Mouse (Mus musculus) embryonic facial prominence, embryonic 10.5 days (tissue): ENCODE data around the gene Gng7. TPM values are rescaled to one million over a fixed set of nuclear protein-coding genes. Genes with fewer than 3 reads are reported as not detected.
A peak's percentile ranks its signal among the peaks of the same experiment; 100 is the strongest.

Experiments
- DNase-seq: peaks from one replicate; pipeline ENCODE4 v3.0.0-alpha.2; 2017; ENCODE audit warnings: low spot score
- H3K27ac ChIP-seq: fragments of 300-500 bp; sonication (generic); replicated peaks from 2 replicates; pipeline ENCODE4 v1.5.1; 2016; ENCODE audit warnings: mild to moderate bottlenecking
- H3K27me3 ChIP-seq: fragments of 300-500 bp; sonication (generic); replicated peaks from 2 replicates; pipeline ENCODE4 v1.6.1; 2016; ENCODE audit warnings: low read depth, mild to moderate bottlenecking; ENCODE audit not compliant: poor library complexity, severe bottlenecking
- H3K36me3 ChIP-seq: fragments of 300-500 bp; sonication (generic); replicated peaks from 2 replicates; pipeline ENCODE4 v1.6.1; 2016; ENCODE audit warnings: mild to moderate bottlenecking, moderate library complexity
- H3K4me1 ChIP-seq: fragments of 300-500 bp; sonication (generic); 2 replicates; pipeline ENCODE4 v1.6.1; 2016
- H3K4me3 ChIP-seq: fragments of 300-500 bp; sonication (generic); 2 replicates; pipeline ENCODE4 v1.5.1; 2016; ENCODE audit warnings: mild to moderate bottlenecking, moderate library complexity
- H3K9me3 ChIP-seq: fragments of 300-500 bp; sonication (generic); 2 replicates; pipeline ENCODE4 v1.6.1; 2016; ENCODE audit warnings: mild to moderate bottlenecking
- WGBS: fragments of 180-500 bp; shearing (Covaris S2); methylation state at CpG from one replicate; pipeline ENCODE4 v1.1.7; 2016; 5-methylcytosine and 5-hydroxymethylcytosine counted together
- polyA plus RNA-seq: library from polyadenylated mRNA; unstranded; fragments of >200 nt; fragmentation: Nextera tagmentation; extraction: Ambion mirVana; gene quantifications from 2 replicates; pipeline ENCODE4 v1.2.1, GENCODE M21; 2016

Gng7 gene
- polyA plus RNA-seq, 1 experiment from 2014 or later: 6.7 TPM

DNA sequence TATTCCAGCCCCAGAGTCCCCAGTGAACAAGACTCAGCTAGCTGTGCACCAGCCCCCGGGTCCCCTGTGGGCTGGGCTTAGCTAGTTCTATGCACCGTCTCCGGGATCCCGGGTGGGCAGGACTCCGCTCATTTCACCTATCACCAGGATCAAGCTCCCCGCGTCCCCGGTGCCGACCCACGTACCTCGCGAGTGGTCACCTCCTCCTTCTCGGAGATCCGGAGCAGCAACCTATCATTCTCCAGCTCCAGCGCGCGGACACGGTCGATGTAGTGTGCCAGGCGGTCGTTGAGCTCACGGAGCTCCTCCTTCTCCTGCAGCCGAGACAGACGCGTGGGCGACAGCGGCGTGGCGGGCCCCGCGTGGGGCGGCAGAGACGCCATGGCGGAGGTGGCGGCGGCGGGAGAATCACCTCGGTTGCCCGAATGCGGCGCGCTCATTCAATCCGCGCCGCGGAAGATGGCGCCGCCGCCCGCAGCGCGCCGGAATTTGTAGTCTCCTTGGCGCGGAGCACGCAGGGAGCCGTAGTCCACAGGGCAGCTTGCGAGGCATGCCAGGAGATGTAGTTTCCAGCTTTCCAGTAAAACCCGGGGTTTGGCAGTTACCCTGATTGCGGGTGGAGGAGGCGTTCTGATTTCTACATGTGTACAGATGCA is 96.8 kb downstream of the Gng7 start, which contains the start of gene Lmnb2:
Lmnb2 (minus strand) TSS at position 467 of the 656 bp plus-strand sequence.
- DNase-seq: peak; percentile 82
- H3K27me3 ChIP-seq: 0 out of 2 replicates have a peak, but pooled peaks cover 11% of the 10 kb centered on the region
- peak within 1 kb of the TSS; percentile 94 for H3K27ac ChIP-seq
- no peaks in the 10 kb centered on the region for H3K9me3 ChIP-seq
- peak within 1 kb of the TSS; percentile 99 for H3K4me3 ChIP-seq
- peaks cover 46% of the 10 kb centered on the region for H3K4me1 ChIP-seq
- WGBS: 1% methylated on average over 61 of the region's 61 CpGs
- peaks cover 35% of the 10 kb centered on the region for H3K36me3 ChIP-seq

- Histone ChIP-seq H3K4me3 (peak overlapping the region; percentile 99), H3K27me3 (0 out of 2 replicates have a peak, but pooled peaks cover 7% of the 10 kb centered on the region), H3K9me3 (no peaks in the 10 kb centered on the region), H3K36me3 (peaks cover 41% of the 10 kb centered on the region), H3K4me1 (peaks cover 46% of the 10 kb centered on the region), H3K27ac (peak overlapping the region; percentile 94)
- whole genome bisulfite sequencing: under 1% methylated on average over 15 of the region's 15 CpGs
- peak; percentile 49 for DNase-seq
These were observed 97.4 kb downstream of the Gng7 start for GRCm38 (mm10) chr10:80917336-80917778.

GRCm38 (mm10) chr10:80915736-80916135 is 99.0 kb downstream of the Gng7 start:
- peaks cover 37% of the 10 kb centered on the region for H3K4me1 ChIP-seq
- peak overlapping the region; percentile 99; the same call in 1 of the 2 replicates for H3K4me3 ChIP-seq
- 92% methylated on average over 4 of the region's 4 CpGs for WGBS
- H3K9me3 ChIP-seq: no peaks in the 10 kb centered on the region
- no peak for DNase-seq
- no peak overlapping the region for H3K27ac ChIP-seq
- H3K27me3 ChIP-seq: no peaks in the 10 kb centered on the region
- H3K36me3 ChIP-seq: peaks cover 57% of the 10 kb centered on the region

- H3K9me3 ChIP-seq: no peaks in the 10 kb centered on the region
- WGBS: 83% methylated on average over 2 of the region's 2 CpGs
- H3K27me3 ChIP-seq: no peaks in the 10 kb centered on the region
- DNase-seq: no peak
- peaks cover 37% of the 10 kb centered on the region for H3K4me1 ChIP-seq
- H3K4me3 ChIP-seq: peak overlapping the region; percentile 99; the same call in 1 of the 2 replicates
- H3K36me3 ChIP-seq: peaks cover 62% of the 10 kb centered on the region
- no peak overlapping the region for H3K27ac ChIP-seq
These were observed 99.5 kb downstream of the Gng7 start for GRCm38 (mm10) chr10:80915260-80915659.

DNA sequence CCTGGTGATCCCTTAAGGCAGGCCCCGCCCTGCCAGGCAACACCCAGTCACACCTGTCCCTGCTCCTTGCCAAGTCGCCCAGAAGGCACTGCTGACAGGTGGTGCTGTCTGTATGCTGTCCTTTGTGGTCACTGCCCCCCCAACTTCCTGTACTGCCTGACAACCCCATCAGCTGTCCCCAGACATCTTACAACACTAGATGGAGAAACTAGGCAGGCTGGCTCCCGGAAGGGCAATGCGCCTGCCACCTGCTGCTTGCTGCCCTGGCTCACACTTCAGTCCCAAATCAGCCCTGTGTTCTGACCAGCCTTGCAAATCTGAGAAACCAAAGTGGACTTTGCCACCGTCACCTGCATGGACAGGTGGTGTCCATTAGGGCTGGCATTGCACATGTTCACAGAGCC is 100.5 kb downstream of the Gng7 start:
- WGBS: 88% methylated on average over 5 of the region's 5 CpGs
- peaks cover 37% of the 10 kb centered on the region for H3K4me1 ChIP-seq

GRCm38 (mm10) chr10:80913364-80914011 is 101.3 kb downstream of the Gng7 start:
- H3K36me3 ChIP-seq: peaks cover 79% of the 10 kb centered on the region
- H3K9me3 ChIP-seq: no peaks in the 10 kb centered on the region
- peaks cover 35% of the 10 kb centered on the region for H3K4me1 ChIP-seq
- H3K4me3 ChIP-seq: no peak overlapping the region
- 88% methylated on average over 7 of the region's 8 CpGs for WGBS
- no peaks in the 10 kb centered on the region for H3K27me3 ChIP-seq
- no peak overlapping the region for H3K27ac ChIP-seq
- DNase-seq: no peak

More for the DNA sequence above, 100.5 kb downstream of the Gng7 start:
- Histone ChIP-seq H3K27ac (no peak overlapping the region), H3K27me3 (no peaks in the 10 kb centered on the region), H3K36me3 (peaks cover 72% of the 10 kb centered on the region), H3K9me3 (no peaks in the 10 kb centered on the region), H3K4me3 (no peak overlapping the region)
- no peak for DNase-seq

- Histone ChIP-seq H3K4me1 (peaks cover 20% of the 10 kb centered on the region), H3K36me3 (peaks cover 95% of the 10 kb centered on the region), H3K27ac (no peak overlapping the region), H3K4me3 (no peak overlapping the region), H3K27me3 (no peaks in the 10 kb centered on the region), H3K9me3 (no peaks in the 10 kb centered on the region)
- DNase-seq: no peak
These were observed 102.9 kb downstream of the Gng7 start for GRCm38 (mm10) chr10:80911891-80912290.

DNA sequence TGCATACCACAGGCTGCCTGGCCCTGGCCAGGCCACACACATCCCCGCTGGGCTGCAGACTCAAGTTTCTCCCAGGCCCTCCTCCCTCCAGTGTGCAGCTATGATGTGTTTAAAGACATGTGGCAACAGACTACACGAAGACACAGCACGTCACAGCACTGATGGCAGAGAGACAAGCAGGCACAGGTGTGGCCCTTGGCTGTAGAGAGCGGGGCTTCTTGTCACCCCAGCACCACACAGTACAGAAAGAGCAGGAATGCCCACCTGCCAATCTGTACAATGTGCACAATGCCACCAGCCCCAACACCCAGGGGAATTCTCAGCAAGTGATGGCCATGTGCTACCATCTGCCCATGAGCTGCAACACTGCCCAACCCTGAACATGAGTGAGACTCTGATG is 103.4 kb downstream of the Gng7 start:
- Histone ChIP-seq H3K36me3 (peaks cover 96% of the 10 kb centered on the region), H3K4me3 (no peak overlapping the region), H3K9me3 (no peaks in the 10 kb centered on the region), H3K27ac (no peak overlapping the region), H3K27me3 (no peaks in the 10 kb centered on the region), H3K4me1 (peaks cover 15% of the 10 kb centered on the region)
- no peak for DNase-seq
- 91% methylated on average over 4 of the region's 4 CpGs for WGBS

GRCm38 (mm10) chr10:80909375-80910162 is 105.2 kb downstream of the Gng7 start:
- Histone ChIP-seq H3K9me3 (no peaks in the 10 kb centered on the region), H3K27ac (no peak overlapping the region), H3K4me3 (no peak overlapping the region), H3K27me3 (no peaks in the 10 kb centered on the region), H3K36me3 (peaks cover 96% of the 10 kb centered on the region), H3K4me1 (peaks cover 8% of the 10 kb centered on the region; the same call in 1 of the 2 replicates)
- 94% methylated on average over 22 of the region's 22 CpGs for WGBS
- no peak for DNase-seq

DNA sequence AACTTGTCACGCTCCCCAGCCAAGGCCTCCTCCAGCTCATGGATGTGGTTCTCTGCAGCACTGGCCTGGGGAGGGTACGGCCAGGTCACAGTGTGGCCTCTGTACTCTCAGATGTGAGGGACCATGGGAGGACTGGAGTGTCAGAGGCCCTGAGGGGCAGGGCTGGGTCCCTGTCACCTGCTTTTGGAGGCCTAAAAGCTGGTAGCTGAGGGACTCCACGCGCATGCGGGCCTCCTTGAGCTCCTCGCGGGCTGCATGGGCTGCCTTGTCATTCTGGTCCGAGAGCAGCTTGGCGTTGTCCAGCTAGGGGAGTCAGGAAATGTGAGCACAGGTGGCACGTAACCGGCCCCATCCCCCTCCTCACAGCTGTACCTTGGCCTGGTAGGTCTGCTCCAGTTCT is 110.0 kb downstream of the Gng7 start:
- H3K27me3 ChIP-seq: no peaks in the 10 kb centered on the region
- no peak overlapping the region for H3K4me3 ChIP-seq
- H3K36me3 ChIP-seq: peaks cover 87% of the 10 kb centered on the region
- no peak overlapping the region for H3K27ac ChIP-seq
- peaks cover 8% of the 10 kb centered on the region for H3K4me1 ChIP-seq
- 93% methylated on average over 11 of the region's 11 CpGs for WGBS
- no peak for DNase-seq
- no peaks in the 10 kb centered on the region for H3K9me3 ChIP-seq

DNA sequence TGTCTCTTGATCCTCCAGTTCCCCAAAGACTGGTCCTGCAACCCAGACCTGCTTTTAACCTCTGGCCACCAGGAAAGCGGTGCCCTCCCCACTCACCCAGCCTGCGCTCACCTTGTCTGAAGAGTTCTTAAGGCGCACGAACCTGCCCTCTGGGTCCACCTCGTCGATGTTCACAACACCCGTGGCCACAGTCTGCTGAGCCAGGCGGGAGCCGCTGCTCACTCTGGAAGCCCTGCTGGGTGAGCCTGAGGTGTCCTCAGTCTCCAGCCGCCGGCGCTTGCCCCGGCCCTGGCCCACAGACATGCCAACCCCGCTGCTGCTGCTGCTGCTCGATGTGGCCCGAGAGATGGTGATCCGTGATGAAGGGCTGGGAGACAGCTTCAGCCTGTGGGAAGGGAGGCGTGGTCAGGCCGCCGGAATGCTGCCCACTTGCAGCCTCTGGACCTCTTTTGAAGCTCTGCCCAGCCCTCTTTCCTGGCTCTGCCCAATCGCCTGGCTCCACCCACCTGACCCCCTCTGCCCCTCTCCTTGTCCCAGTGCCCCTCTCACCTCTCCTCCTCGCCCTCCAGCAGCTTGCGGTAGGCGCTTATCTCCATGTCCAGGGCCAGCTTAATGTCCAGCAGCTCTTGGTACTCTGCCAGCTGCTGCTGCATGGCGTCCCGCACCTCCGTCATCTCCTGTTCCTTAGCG is 110.6 kb downstream of the Gng7 start:
- DNase-seq: no peak

GRCm38 (mm10) chr10:80903282-80903681 is 111.5 kb downstream of the Gng7 start:
- 94% methylated on average over 10 of the region's 10 CpGs for WGBS
- Histone ChIP-seq H3K27ac (no peak overlapping the region), H3K36me3 (peaks cover 86% of the 10 kb centered on the region), H3K27me3 (peaks cover under 1% of the 10 kb centered on the region; the same call in 1 of the 2 replicates), H3K9me3 (no peaks in the 10 kb centered on the region), H3K4me1 (peaks cover 19% of the 10 kb centered on the region), H3K4me3 (no peak overlapping the region)
- DNase-seq: no peak

More for the DNA sequence above, 110.6 kb downstream of the Gng7 start:
- Histone ChIP-seq H3K27me3 (no peaks in the 10 kb centered on the region), H3K4me3 (no peak overlapping the region), H3K27ac (no peak overlapping the region), H3K9me3 (no peaks in the 10 kb centered on the region), H3K36me3 (peaks cover 87% of the 10 kb centered on the region), H3K4me1 (peaks cover 14% of the 10 kb centered on the region)
- WGBS: 88% methylated on average over 28 of the region's 28 CpGs
